Mouse (Mus musculus) liver, embryonic 14.5 days (tissue): Measurements from ENCODE around the gene Amot.

Experiments
- CTCF ChIP-seq: IDR thresholded peaks from 2 replicates; pipeline ENCODE4 v1.5.1; 2016; ENCODE audit warnings: antibody characterized with exemption, low read depth, control low read depth
- EP300 ChIP-seq: IDR thresholded peaks from 2 replicates; pipeline ENCODE4 v1.6.1; 2016; ENCODE audit warnings: antibody characterized with exemption, low read depth

- TF ChIP-seq CTCF (no peak), EP300 (no peak)
Observed at GRCm38 (mm10) chrX:145501666-145502355, 3.2 kb downstream of the Amot start.
